Mouse (Mus musculus) ES-Bruce4 (cell line): ENCODE results near the gene Mybpc1.

ENCODE experiments used
- CTCF ChIP-seq: IDR thresholded peaks from one replicate; pipeline ENCODE4 v1.8.1; 2011; ENCODE audit warnings: low read depth, low read length
- EP300 ChIP-seq: IDR thresholded peaks from 2 replicates; pipeline ENCODE4 v1.6.1; 2011; ENCODE audit warnings: low read depth, low read length; ENCODE audit not compliant: insufficient read depth
- POLR2A ChIP-seq: IDR thresholded peaks from one replicate; pipeline ENCODE4 v1.8.1; 2011; ENCODE audit warnings: low read length; ENCODE audit not compliant: insufficient read depth

DNA sequence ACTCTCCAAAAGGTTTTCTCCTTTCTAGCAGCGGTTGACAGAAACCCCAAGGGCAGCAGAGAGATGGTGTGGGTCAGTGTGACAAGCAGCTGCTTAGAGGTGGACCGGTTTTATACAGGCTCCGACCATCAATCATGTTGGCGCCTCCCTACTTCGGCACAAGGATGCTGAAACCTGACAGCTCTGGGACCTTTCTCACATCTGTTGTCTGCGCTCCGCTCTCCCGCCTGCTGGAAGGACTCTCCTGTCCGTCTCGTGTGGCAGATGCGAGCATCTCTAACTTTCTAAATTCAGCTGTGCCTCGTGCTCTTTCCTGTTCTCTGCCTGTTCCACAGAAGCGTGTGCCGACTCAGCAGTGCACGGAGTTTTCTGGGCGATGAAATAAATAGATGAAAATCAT is at the start of gene Mybpc1:
- no peak for TF ChIP-seq EP300
- no peak for TF ChIP-seq CTCF
- no peak for TF ChIP-seq POLR2A
